Mouse (Mus musculus) thymus, postnatal 36 days (tissue): ENCODE results near the gene Nr1d1.

Experiments
- DNase-seq, 2 experiments: peaks; one replicate each; pipeline ENCODE4 v3.0.0; 2022; ENCODE audit warnings: mixed read lengths in 2 of 2

The Nr1d1 gene

DNA sequence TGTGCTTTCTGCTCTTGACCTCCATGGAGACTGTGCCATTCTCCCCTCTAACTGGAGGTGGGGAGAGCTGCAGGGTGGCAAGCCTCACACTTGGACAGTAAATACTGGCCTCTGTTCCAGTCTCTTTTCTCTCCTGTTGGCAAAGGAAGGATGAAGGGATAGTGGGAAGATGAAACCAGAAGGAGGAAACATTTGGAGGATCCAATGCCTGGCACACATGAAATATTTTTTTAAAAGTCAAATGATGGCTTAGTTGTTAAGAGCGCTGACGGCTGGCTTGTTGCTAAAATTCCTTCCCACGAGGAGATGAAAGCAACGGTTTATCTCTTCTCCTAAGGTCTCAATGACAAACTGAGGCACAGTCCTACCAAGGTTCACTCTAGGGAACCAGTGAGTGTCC, 40.0 kb downstream of the Nr1d1 start:
- DNase-seq: no peak

DNA sequence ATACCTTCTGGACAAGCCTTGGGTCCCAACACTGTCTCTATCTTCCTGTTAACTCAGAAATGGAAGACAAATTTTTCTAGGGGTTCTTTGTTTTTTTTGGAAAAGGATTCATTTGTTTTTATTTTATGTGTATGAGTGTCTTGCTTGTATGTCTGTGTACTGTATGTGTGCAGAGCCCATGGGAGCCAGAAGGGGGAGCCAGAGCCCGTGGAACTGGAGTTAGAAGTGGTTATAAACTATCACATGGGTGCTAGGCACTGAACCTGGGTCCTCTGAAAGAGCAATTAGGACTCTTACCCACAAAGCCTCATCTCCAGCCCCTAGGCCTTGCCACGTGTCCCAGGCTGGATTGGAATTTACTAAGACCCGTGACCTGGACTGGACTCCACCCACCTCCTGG, 41.1 kb downstream of the Nr1d1 start:
- peak in 1 of 2 experiments; percentile 18 for DNase-seq

DNA sequence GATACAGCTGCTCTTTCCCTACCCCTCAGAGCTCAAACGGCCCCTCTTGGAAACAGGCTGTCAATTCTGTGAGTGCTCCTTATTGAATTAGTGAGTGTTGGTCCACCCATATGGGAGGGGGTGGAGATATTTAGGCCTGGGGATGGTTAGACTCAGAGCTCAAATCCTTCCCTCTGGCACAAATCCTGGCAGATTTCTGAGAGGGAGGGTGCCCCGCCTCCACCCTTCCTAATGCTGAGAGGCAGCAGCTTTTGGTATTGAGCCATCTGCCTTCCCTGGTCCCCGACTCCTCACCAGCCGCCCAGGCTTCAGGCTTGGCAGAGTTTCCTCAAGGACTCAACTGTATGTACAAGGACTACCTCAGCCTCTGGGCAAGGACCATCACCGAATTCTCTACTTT, 44.0 kb downstream of the Nr1d1 start:
- DNase-seq: no peak

DNA sequence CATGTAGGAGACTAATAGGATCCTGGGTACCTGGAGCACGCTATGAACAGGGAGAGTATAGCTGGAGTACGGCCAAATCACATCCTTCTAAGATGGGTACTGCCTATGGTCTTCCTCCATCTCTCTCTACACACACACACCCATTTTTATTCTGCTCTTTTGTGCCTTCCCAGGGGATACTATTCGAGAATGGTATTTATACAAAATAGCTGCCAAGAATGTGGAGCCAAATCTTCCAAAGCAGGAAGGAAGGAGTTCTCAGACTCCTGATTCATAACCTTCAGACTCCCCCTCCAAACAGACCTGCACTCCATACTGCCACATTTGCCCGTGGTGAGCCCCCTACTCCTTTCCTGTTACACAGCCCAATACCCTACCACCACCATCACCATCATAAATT, 44.4 kb downstream of the Nr1d1 start:
- DNase-seq: no peak

DNA sequence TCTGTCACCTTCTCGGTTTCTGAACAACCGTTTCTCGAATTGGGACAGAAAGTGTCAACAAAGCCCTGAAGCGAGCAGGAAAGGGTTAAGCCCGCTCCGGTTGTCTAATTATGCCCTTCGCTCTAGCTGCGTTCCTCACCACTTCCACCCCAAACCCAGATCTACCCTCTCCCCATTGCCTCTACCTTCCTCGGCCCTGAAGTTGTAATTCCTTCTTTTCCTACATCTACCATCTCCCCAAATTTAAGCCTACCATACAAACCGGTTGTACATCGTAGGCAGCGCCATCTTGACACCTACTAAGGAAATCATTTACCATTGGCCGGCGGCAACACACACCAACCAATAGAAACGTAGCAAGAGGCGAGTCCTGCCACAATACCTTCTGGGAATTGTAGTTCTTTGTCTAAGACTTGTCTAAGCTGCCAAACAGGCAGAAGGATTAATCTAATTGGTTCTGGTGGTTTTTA, 46.0 kb downstream of the Nr1d1 start, which contains the start of gene Med24:
TSS of gene Med24 (minus strand) at position 317 of the 470 bp plus-strand sequence.
- peak; percentile 75 to 84 for DNase-seq

DNA sequence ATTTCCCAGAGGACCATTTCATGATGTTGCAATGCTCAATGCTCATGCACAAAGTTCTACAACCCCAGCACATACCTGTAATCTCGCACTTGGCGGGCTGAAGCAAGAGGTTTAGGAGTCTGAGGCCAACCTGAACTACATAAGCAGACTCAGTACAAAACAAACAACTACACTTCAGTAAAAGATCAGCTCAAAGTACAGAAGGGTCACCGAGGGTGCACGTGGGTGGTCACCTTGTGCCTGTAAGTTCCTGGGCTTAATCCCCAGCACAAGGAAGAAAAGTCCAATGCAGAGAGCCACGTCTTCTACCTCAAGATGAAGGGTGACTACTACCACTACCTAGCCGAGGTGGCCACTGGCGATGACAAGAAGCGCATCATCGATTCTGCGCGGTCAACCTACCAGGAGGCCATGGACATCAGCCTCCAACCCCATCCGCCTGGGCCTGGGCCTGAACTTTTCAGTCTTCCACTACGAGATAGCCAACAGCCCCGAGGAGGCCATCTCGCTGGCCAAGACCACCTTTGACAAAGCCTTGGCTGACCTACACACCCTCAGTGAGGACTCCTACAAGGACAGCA, 49.1 kb downstream of the Nr1d1 start:
- DNase-seq: peak in 1 of 2 experiments; percentile 3

DNA sequence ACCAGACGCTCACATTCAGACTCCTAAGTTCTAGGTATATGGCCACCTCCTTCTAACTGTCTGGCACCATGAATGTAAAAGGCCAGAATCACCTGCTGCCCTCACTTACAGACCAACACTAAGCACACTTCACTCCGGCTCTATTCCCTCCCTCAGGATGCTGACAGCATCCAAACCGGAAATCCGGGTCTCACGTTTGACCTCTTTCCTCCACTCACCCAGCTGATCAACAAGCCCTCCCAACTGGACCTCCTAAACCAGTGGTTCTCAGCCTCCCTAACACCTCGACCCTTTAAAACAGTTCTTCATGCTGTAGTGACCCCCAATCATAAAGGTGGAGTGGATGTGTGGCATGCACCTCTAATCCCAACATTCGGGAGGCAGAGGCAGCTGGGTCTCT, 52.0 kb downstream of the Nr1d1 start:
- DNase-seq: no peak

DNA sequence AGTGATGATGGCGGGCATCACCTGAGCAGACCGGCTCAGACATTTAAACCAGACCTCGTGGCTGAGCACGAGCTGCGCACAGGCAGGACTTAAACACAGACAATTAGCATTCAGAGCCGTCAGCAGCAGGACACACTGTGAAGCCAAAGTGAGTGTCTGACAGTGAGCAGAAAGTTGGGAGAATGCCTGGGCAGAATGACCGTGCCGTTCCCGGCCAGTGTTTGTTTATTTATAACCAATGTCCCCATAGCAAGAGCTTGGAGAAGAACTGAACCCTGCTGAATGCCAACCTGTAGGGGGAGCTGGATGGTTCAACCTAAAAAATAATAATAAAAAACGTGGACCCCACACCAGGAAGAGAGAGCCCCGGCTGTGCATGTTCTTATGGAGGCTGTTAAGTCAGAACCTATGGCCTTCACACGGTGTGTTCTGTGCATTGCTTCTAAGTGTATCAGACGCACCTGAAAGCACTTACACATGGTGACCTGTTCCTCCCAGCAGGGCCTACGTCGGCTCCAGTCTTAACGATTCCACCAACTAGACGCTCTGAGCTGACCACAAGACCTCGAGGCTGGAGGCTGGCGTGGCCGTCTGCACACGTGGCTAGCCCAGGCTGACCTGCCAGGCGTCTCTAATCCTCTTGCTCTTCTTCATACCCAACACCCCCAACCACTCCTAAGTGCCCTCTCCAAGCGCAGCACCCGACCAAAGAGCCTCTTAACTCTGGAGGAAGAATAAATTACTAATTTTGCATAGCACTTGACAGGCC, 53.5 kb downstream of the Nr1d1 start:
- no peak for DNase-seq

DNA sequence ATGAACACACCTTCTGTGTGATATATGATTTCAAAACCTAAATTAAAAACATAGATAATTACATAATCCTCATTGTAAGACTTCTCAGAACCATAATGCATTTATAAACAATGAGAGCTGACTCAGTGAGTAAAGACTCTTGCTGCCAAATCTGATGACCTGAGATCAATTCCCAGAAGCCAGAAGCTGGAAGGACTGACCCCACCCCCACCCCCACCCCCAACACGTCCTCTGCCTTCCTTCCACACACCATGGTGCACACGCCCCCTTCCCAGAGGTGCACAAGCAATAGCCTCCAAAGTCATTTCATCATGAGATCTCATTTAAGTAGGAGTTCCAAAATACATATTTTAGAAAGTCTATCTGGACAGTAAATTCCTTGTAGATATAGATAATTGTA, 54.4 kb downstream of the Nr1d1 start:
- DNase-seq: no peak
